Mouse (Mus musculus) cerebellum, adult 11 months (tissue): ENCODE data around the gene Sds.
A peak's percentile ranks its signal among the peaks of the same experiment; 100 is the strongest.
"Not testable (repeated sequence)": the region's sequence is repeated elsewhere in the genome, so short reads cannot be mapped to it uniquely, and the experiment has no call there.

Experiments
- DNase-seq: peaks from one replicate; pipeline ENCODE4 v3.0.0; 2022

The Sds gene

GRCm38 (mm10) chr5:120492437-120492836, 16.1 kb downstream of the Sds start:
- DNase-seq, result no peak

GRCm38 (mm10) chr5:120493440-120493839, 17.1 kb downstream of the Sds start:
- DNase-seq, result no peak

GRCm38 (mm10) chr5:120493873-120494395, 17.6 kb downstream of the Sds start:
- no peak for DNase-seq

GRCm38 (mm10) chr5:120495064-120495702, 18.9 kb downstream of the Sds start:
- no peak for DNase-seq

- DNase-seq, result no peak
Observed at GRCm38 (mm10) chr5:120495703-120496226, 19.4 kb downstream of the Sds start.

- DNase-seq, result no peak
Observed at GRCm38 (mm10) chr5:120497071-120497470, 20.7 kb downstream of the Sds start.

- no peak for DNase-seq
Observed at GRCm38 (mm10) chr5:120499202-120499601, 22.9 kb downstream of the Sds start.

- not testable (repeated sequence) for DNase-seq
Observed at GRCm38 (mm10) chr5:120500609-120501008, 24.3 kb downstream of the Sds start.

- DNase-seq, result no peak
Observed at GRCm38 (mm10) chr5:120502147-120502621, 25.9 kb downstream of the Sds start.

GRCm38 (mm10) chr5:120502675-120503143, 26.4 kb downstream of the Sds start:
- no peak for DNase-seq

- peak; percentile 75 for DNase-seq
Observed at GRCm38 (mm10) chr5:120503144-120503795, 26.9 kb downstream of the Sds start, which contains the start of gene Plbd2. TSS of gene Plbd2 (minus strand) at chr5:120503625.

GRCm38 (mm10) chr5:120505368-120505767, 29.0 kb downstream of the Sds start:
- peak; percentile 80 for DNase-seq

GRCm38 (mm10) chr5:120505781-120506180, 29.5 kb downstream of the Sds start:
- DNase-seq, result no peak

GRCm38 (mm10) chr5:120506490-120506889, 30.2 kb downstream of the Sds start:
- DNase-seq, result no peak

GRCm38 (mm10) chr5:120507311-120507710, 31.0 kb downstream of the Sds start:
- no peak for DNase-seq

- DNase-seq, result peak; percentile 92
Observed at GRCm38 (mm10) chr5:120510982-120511642, 34.8 kb downstream of the Sds start, which contains the start of gene Slc8b1. TSS of gene Slc8b1 (plus strand) at chr5:120511168.

- no peak for DNase-seq
Observed at GRCm38 (mm10) chr5:120511643-120512220, 35.4 kb downstream of the Sds start.

- no peak for DNase-seq
Observed at GRCm38 (mm10) chr5:120512911-120513555, 36.7 kb downstream of the Sds start.

- no peak for DNase-seq
Observed at GRCm38 (mm10) chr5:120514031-120514677, 37.8 kb downstream of the Sds start.

- DNase-seq, result no peak
Observed at GRCm38 (mm10) chr5:120514754-120515153, 38.4 kb downstream of the Sds start.

GRCm38 (mm10) chr5:120515451-120515850, 39.1 kb downstream of the Sds start:
- DNase-seq, result no peak
